Mouse (Mus musculus): ENCODE results near the gene Scaf8. TPM values are rescaled to one million over a fixed set of nuclear protein-coding genes. Genes with fewer than 3 reads are reported as not detected.
"Not testable (repeated sequence)": the region's sequence is repeated elsewhere in the genome, so short reads cannot be mapped to it uniquely, and the experiment has no call there.

Scaf8 gene
- polyA plus RNA-seq, 1 experiment, result 15.8 TPM

GRCm38 (mm10) chr17:3129791-3130190, 15.0 kb downstream of the Scaf8 start:
- TF ChIP-seq POLR2A (IDR thresholded peaks at IDR 0.05; ENCODE audit: borderline replicate concordance, control insufficient read depth, low read depth, low read length) (no peak), CTCF (IDR thresholded peaks at IDR 0.05; ENCODE audit: control insufficient read depth, insufficient read depth, low read length) (no peak)
- Histone ChIP-seq H3K27ac (ENCODE audit: control insufficient read depth, insufficient read depth, low read depth, low read length, poor library complexity) (no peak overlapping the region), H3K4me3 (replicated peaks; ENCODE audit: control insufficient read depth, low read depth, low read length) (no peak overlapping the region), H3K4me1 (ENCODE audit: control insufficient read depth, insufficient read depth, low read length) (no peaks in the 10 kb centered on the region)
- WGBS, result 88% methylated on average over 3 of the region's 3 CpGs

- Histone ChIP-seq H3K27ac (ENCODE audit: control insufficient read depth, insufficient read depth, low read depth, low read length, poor library complexity) (no peak overlapping the region), H3K4me3 (replicated peaks; ENCODE audit: control insufficient read depth, low read depth, low read length) (no peak overlapping the region), H3K4me1 (ENCODE audit: control insufficient read depth, insufficient read depth, low read length) (no peaks in the 10 kb centered on the region)
- TF ChIP-seq CTCF (IDR thresholded peaks at IDR 0.05; ENCODE audit: control insufficient read depth, insufficient read depth, low read length) (no peak), POLR2A (IDR thresholded peaks at IDR 0.05; ENCODE audit: borderline replicate concordance, control insufficient read depth, low read depth, low read length) (no peak)
Measured at GRCm38 (mm10) chr17:3135346-3135745, 20.6 kb downstream of the Scaf8 start.

GRCm38 (mm10) chr17:3136127-3136526, 21.4 kb downstream of the Scaf8 start:
- Histone ChIP-seq H3K4me1 (ENCODE audit: control insufficient read depth, insufficient read depth, low read length) (no peaks in the 10 kb centered on the region), H3K4me3 (replicated peaks; ENCODE audit: control insufficient read depth, low read depth, low read length) (no peak overlapping the region), H3K27ac (ENCODE audit: control insufficient read depth, insufficient read depth, low read depth, low read length, poor library complexity) (no peak overlapping the region)
- TF ChIP-seq CTCF (IDR thresholded peaks at IDR 0.05; ENCODE audit: control insufficient read depth, insufficient read depth, low read length), result no peak
- no peak for TF ChIP-seq POLR2A (IDR thresholded peaks at IDR 0.05; ENCODE audit: borderline replicate concordance, control insufficient read depth, low read depth, low read length)
- WGBS, result 81% methylated on average over 7 of the region's 7 CpGs

- 50% methylated on average over 3 of the region's 3 CpGs for WGBS
- no peak for TF ChIP-seq POLR2A (IDR thresholded peaks at IDR 0.05; ENCODE audit: borderline replicate concordance, control insufficient read depth, low read depth, low read length)
- TF ChIP-seq CTCF (IDR thresholded peaks at IDR 0.05; ENCODE audit: control insufficient read depth, insufficient read depth, low read length), result no peak
- H3K27ac ChIP-seq (ENCODE audit: control insufficient read depth, insufficient read depth, low read depth, low read length, poor library complexity), result no peak overlapping the region
- no peak overlapping the region for H3K4me3 ChIP-seq (replicated peaks; ENCODE audit: control insufficient read depth, low read depth, low read length)
- H3K4me1 ChIP-seq (ENCODE audit: control insufficient read depth, insufficient read depth, low read length), result no peaks in the 10 kb centered on the region
Measured at GRCm38 (mm10) chr17:3138387-3138786, 23.6 kb downstream of the Scaf8 start.

- Histone ChIP-seq H3K4me3 (replicated peaks; ENCODE audit: control insufficient read depth, low read depth, low read length) (no peak overlapping the region), H3K4me1 (ENCODE audit: control insufficient read depth, insufficient read depth, low read length) (no peaks in the 10 kb centered on the region), H3K27ac (ENCODE audit: control insufficient read depth, insufficient read depth, low read depth, low read length, poor library complexity) (no peak overlapping the region)
- 58% methylated on average over 1 of the region's 1 CpGs for WGBS
- TF ChIP-seq CTCF (IDR thresholded peaks at IDR 0.05; ENCODE audit: control insufficient read depth, insufficient read depth, low read length) (no peak), POLR2A (IDR thresholded peaks at IDR 0.05; ENCODE audit: borderline replicate concordance, control insufficient read depth, low read depth, low read length) (no peak)
Measured at GRCm38 (mm10) chr17:3140100-3140499, 25.3 kb downstream of the Scaf8 start.

GRCm38 (mm10) chr17:3148853-3149252, 34.1 kb downstream of the Scaf8 start:
- no peak for TF ChIP-seq CTCF (IDR thresholded peaks at IDR 0.05; ENCODE audit: control insufficient read depth, insufficient read depth, low read length)
- TF ChIP-seq POLR2A (IDR thresholded peaks at IDR 0.05; ENCODE audit: borderline replicate concordance, control insufficient read depth, low read depth, low read length), result no peak
- Histone ChIP-seq H3K27ac (ENCODE audit: control insufficient read depth, insufficient read depth, low read depth, low read length, poor library complexity) (no peak overlapping the region), H3K4me1 (ENCODE audit: control insufficient read depth, insufficient read depth, low read length) (peaks cover 1% of the 10 kb centered on the region; the same call in 1 of the 2 replicates), H3K4me3 (replicated peaks; ENCODE audit: control insufficient read depth, low read depth, low read length) (no peak overlapping the region)
- 79% methylated on average over 1 of the region's 1 CpGs for WGBS

GRCm38 (mm10) chr17:3149541-3149940, 34.8 kb downstream of the Scaf8 start:
- no peak overlapping the region for H3K27ac ChIP-seq (ENCODE audit: control insufficient read depth, insufficient read depth, low read depth, low read length, poor library complexity)
- 41% methylated on average over 1 of the region's 1 CpGs for WGBS
- TF ChIP-seq POLR2A (IDR thresholded peaks at IDR 0.05; ENCODE audit: borderline replicate concordance, control insufficient read depth, low read depth, low read length) (no peak), CTCF (IDR thresholded peaks at IDR 0.05; ENCODE audit: control insufficient read depth, insufficient read depth, low read length) (no peak)
- H3K4me3 ChIP-seq (replicated peaks; ENCODE audit: control insufficient read depth, low read depth, low read length), result no peak overlapping the region
- peaks cover 1% of the 10 kb centered on the region; the same call in 1 of the 2 replicates for H3K4me1 ChIP-seq (ENCODE audit: control insufficient read depth, insufficient read depth, low read length)

GRCm38 (mm10) chr17:3150701-3151100, 35.9 kb downstream of the Scaf8 start:
- H3K4me1 ChIP-seq (ENCODE audit: control insufficient read depth, insufficient read depth, low read length); H3K27ac ChIP-seq (ENCODE audit: control insufficient read depth, insufficient read depth, low read depth, low read length, poor library complexity); H3K4me3 ChIP-seq (replicated peaks; ENCODE audit: control insufficient read depth, low read depth, low read length): not testable (repeated sequence)
- WGBS, result 88% methylated on average over 1 of the region's 1 CpGs

- H3K27ac ChIP-seq (ENCODE audit: control insufficient read depth, insufficient read depth, low read depth, low read length, poor library complexity), result no peak overlapping the region
- peaks cover 1% of the 10 kb centered on the region; the same call in 1 of the 2 replicates for H3K4me1 ChIP-seq (ENCODE audit: control insufficient read depth, insufficient read depth, low read length)
- TF ChIP-seq CTCF (IDR thresholded peaks at IDR 0.05; ENCODE audit: control insufficient read depth, insufficient read depth, low read length) (no peak), POLR2A (IDR thresholded peaks at IDR 0.05; ENCODE audit: borderline replicate concordance, control insufficient read depth, low read depth, low read length) (no peak)
- H3K4me3 ChIP-seq (replicated peaks; ENCODE audit: control insufficient read depth, low read depth, low read length), result no peak overlapping the region
Measured at GRCm38 (mm10) chr17:3151181-3151580, 36.4 kb downstream of the Scaf8 start.

- not testable (repeated sequence) for H3K4me1 ChIP-seq (ENCODE audit: control insufficient read depth, insufficient read depth, low read length)
- H3K27ac ChIP-seq (ENCODE audit: control insufficient read depth, insufficient read depth, low read depth, low read length, poor library complexity), result peak overlapping the region; percentile 82
- WGBS, result 9% methylated on average over 9 of the region's 9 CpGs
- peak overlapping the region; percentile 43 for H3K4me3 ChIP-seq (replicated peaks; ENCODE audit: control insufficient read depth, low read depth, low read length)
Measured at GRCm38 (mm10) chr17:3156176-3156575, 41.4 kb downstream of the Scaf8 start.
